Mouse (Mus musculus) mesoderm, embryonic 11.5 days (tissue): ENCODE results near the gene Ttll3.

Source experiments
- DNase-seq: peaks from one replicate; pipeline ENCODE4 v3.0.0-alpha.2; 2012; ENCODE audit warnings: low read depth, low spot score

Ttll3 gene

GRCm38 (mm10) chr6:113419199-113419587 is 30.1 kb downstream of the Ttll3 start, which contains the start of gene Rpusd3:
Gene Rpusd3 (minus strand): TSS chr6:113419340.
- DNase-seq = peak; percentile 99

GRCm38 (mm10) chr6:113423000-113423399 is 33.9 kb downstream of the Ttll3 start:
- DNase-seq = no peak

GRCm38 (mm10) chr6:113424187-113424586 is 35.1 kb downstream of the Ttll3 start:
- DNase-seq = no peak

GRCm38 (mm10) chr6:113426696-113427095 is 37.6 kb downstream of the Ttll3 start:
- DNase-seq = no peak

- peak; percentile 70 for DNase-seq
Measured at GRCm38 (mm10) chr6:113427397-113427796, 38.3 kb downstream of the Ttll3 start.

- DNase-seq = no peak
Measured at GRCm38 (mm10) chr6:113428006-113428405, 38.9 kb downstream of the Ttll3 start.

- no peak for DNase-seq
Measured at GRCm38 (mm10) chr6:113429965-113430364, 40.9 kb downstream of the Ttll3 start.

- DNase-seq = no peak
Measured at GRCm38 (mm10) chr6:113430846-113431245, 41.8 kb downstream of the Ttll3 start.

GRCm38 (mm10) chr6:113431801-113432200 is 42.7 kb downstream of the Ttll3 start:
- DNase-seq = no peak

GRCm38 (mm10) chr6:113433661-113434060 is 44.6 kb downstream of the Ttll3 start:
- no peak for DNase-seq

GRCm38 (mm10) chr6:113434691-113435090 is 45.6 kb downstream of the Ttll3 start:
- no peak for DNase-seq

- DNase-seq = no peak
Measured at GRCm38 (mm10) chr6:113435664-113436205, 46.7 kb downstream of the Ttll3 start, which contains the start of gene Cidec. Gene Cidec (minus strand): TSS chr6:113435760.

GRCm38 (mm10) chr6:113437135-113437534 is 48.1 kb downstream of the Ttll3 start:
- DNase-seq = no peak

GRCm38 (mm10) chr6:113438721-113439430 is 49.8 kb downstream of the Ttll3 start:
- DNase-seq = no peak

- no peak for DNase-seq
Measured at GRCm38 (mm10) chr6:113440686-113441085, 51.6 kb downstream of the Ttll3 start.

GRCm38 (mm10) chr6:113441147-113441680 is 52.2 kb downstream of the Ttll3 start:
- peak; percentile 77 for DNase-seq

GRCm38 (mm10) chr6:113442087-113442441 is 53.0 kb downstream of the Ttll3 start:
- DNase-seq = no peak

- DNase-seq = peak; percentile 93
Measured at GRCm38 (mm10) chr6:113442442-113443090, 53.5 kb downstream of the Ttll3 start, which contains the start of gene Jagn1. Gene Jagn1 (plus strand): TSS chr6:113442569.

- DNase-seq = peak; percentile 19
Measured at GRCm38 (mm10) chr6:113443091-113443490, 54.0 kb downstream of the Ttll3 start.

GRCm38 (mm10) chr6:113444207-113444965 is 55.3 kb downstream of the Ttll3 start:
- DNase-seq = no peak

- DNase-seq = no peak
Measured at GRCm38 (mm10) chr6:113447639-113448038, 58.6 kb downstream of the Ttll3 start.

- no peak for DNase-seq
Measured at GRCm38 (mm10) chr6:113451839-113452238, 62.8 kb downstream of the Ttll3 start.
